Mouse (Mus musculus) cerebellum, adult 11-12 months (tissue): ENCODE measurements around the gene Fam19a2.

ENCODE experiments used
- DNase-seq: peaks from one replicate; pipeline ENCODE4 v3.0.0; 2022

Fam19a2 gene

DNA sequence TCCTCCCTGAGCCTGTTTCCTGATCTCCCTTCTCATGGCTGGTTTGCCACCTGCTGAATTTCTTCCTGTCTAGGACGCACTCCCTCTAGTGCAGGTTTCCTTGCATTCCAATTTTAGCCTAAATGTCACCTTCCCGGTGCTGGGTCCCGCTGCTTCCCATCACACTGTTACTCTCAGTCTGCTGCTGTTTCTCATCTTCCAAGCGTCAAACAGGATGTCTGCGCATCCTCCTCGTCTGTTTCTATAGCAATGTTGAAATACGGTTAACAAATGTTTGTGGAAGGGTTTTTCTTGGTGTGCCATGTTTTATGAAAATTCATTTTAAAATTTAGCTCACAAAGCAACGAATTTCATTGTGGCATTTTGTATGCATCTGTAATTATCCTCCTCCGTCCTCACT, 131.6 kb downstream of the Fam19a2 start:
- DNase-seq, result no peak

DNA sequence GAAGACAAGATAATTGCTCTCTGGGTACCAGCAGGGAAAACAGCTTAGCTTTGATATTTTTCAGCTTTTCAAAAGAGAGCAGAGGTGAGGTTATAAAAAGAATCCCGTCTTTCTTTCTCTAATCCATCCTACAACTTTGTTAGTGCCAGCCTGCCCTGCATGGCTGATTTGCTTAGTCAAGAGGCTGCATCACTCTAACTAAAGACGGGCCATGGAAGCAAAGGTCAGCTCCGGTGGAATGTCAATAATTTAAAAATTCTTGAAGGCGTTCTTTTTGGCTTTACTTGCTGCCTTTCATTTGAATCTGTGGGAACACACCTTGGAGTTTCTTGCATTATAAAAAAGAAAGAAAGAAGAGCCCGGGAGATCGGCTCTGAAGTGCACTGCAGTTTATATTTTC, 134.3 kb downstream of the Fam19a2 start:
- DNase-seq, result no peak

DNA sequence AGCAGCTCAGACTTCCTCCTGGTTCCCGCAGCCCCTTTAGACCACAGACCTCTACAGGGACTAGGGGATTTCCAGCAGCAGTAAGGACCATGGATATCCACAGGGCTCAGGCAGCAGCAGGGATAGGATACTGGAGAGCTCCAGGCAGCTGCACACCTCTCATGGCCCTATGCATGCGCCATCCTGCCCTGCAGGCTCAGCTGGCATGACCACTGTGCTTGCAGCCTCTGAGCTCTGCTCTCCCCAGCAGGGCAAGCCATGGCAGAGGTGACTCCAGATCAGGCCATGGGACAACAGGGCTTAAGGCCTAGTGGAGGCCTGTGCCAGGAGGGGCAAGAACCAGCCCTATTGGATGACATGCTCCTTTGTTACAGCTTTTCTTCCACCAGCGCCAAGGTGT, 137.4 kb downstream of the Fam19a2 start:
- DNase-seq, result no peak

DNA sequence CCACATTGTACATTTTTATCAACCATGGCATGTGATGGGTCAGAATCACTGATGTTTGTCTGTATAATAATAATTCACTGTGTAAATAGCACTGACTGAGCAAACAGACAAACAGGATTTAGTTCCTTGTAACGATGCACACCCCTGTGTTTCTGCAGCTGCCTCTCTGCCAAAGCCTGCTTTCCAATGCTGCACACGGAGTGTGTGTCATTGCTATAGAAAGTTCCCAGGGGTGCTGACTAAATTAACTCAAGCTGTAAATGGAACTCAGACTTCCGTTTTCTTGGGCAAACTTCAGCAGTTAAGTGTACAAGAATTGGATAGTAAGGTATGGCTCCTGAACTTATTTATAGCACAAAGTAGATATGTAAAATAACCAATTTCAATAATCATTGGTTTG, 138.7 kb downstream of the Fam19a2 start:
- DNase-seq, result no peak

DNA sequence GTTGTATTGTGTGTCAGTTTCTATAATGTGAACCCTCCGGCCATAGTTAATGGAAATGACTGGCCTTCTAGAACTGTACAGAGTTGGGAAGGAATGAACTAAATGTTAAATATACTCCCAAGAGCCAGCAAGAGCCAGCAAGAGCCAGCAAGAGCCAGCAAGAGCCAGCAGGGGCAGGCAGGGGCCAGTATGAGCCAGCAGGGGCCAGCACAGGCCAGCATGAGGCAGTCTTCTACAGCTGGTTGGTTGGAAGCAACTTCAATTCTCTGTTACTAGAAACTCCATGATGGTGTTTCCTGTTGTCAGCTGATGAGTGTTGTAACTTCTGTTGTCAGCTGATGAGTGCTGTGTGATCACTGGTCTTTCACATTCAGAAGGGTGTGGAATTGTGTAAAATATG, 151.2 kb downstream of the Fam19a2 start:
- no peak for DNase-seq

DNA sequence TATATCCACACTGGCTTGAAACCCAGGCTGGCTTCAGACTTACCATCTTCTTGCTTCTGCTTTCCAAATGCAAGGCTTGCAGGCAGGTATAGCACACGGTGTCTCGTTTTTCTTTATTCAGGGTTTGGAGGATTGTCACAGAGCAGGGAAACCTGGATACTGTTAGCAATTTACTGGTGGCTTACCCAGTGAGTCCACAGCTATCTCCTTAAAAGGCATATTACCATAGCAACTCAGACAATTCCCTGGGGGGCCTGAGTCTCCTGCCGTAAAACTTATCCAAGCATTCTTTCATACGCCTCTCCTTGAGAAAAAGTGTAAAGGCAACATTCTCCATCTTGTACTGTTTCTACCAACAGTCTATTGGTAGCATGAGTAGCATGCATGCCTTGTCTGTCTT, 152.2 kb downstream of the Fam19a2 start:
- no peak for DNase-seq

DNA sequence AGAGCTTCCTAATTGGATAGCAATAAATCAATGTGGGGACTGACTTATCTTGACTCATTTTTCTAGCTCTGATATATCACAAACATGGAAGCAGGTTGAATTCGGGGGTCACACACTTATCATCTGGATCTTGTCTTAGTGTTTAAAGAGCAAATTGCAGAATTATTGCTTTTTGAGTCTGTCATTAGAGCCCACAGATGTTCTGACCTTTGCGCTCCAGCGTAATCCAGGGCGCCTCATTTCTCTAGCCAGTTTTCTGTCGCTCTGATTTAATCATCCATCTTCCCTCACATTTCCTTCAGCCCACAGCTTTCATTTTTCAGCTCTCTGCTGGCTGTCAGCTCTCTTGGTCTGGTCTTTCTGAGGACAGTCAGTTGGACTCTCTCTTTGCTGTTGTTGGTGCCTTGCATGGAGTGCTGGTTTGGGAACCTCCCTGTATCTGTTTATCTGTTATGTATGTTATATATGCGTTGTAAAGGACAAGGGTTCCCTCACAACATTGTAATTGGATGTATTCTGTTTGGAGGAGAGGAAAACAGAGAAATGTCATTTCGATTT, 154.9 kb downstream of the Fam19a2 start:
- DNase-seq, result no peak

DNA sequence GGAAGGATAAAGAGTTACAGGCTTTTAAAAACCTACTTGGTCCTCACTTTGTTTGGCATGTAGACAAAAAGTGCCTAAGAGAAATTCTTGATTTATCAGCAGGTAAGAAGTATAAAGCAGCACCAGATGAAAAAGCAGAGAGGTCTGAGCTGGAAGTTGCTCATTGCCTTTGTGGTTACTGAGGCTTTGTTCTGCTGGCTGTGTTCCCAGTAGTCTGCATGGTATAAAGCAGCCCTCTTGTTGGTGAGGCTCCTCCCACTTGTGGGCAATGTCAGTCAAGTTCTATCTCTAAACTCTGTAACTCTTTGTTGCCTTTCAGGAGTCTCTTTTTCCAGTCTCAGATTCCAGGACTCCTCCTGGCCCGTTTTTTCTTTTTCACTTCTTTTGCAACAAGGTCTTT, 156.5 kb downstream of the Fam19a2 start:
- no peak for DNase-seq

DNA sequence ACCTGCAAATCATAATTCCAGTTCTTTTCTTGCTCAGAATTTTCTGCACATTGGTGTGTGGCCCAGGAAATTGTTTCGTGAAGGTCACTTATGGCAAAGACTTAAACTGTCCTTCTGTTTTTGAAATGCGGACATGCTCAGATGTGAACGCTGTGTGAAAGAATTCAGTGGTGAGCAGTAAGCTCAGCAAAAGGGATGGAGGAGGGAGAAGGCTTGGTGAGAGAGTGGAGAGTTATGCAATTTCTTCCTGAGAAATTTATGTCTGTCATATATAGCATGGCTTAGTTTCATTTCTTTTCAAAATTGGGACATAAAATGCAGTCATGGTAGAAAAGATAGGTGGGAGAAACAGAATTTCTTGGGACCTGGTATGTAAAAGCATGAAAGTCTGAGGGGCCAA, 160.7 kb downstream of the Fam19a2 start:
- no peak for DNase-seq

DNA sequence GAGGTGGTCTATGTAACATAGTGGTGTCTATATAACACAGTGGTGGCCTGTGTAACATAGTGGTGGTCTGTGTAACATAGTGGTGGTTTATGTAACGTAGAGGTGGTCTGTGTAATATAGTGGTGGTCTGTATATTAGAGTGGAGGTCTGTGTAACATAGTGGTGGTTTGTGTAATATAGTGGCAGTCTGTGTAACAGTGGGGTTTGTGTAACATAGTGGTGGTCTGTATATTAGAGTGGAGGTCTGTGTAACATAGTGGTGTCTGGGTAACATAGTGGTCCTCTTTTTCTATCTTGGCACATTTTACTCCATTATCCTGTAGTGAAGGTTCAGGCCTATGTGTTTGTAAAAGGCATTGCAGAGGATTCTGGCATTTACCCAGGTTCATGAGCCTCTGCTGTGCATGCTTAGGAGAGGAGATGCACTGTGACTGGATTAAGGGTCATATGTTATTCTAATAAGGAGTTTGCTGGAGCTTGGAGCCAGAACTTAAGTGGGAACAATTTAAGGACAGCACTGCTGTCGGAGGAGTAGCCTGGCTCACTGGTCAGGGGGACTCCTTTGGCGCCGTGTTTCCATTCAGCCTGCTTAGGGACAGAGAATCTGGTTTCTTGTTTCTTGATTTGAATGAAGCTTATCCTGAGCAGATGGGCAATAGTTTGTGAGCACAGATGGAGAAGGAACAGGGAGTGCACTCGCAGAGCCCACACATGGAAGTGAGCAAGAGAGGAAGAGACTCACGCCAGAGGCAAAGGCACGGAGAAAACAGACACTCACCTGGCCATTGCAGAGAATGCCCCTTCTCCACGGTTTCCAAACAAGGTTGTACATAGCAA, 162.9 kb downstream of the Fam19a2 start:
- DNase-seq, result peak; percentile 31

DNA sequence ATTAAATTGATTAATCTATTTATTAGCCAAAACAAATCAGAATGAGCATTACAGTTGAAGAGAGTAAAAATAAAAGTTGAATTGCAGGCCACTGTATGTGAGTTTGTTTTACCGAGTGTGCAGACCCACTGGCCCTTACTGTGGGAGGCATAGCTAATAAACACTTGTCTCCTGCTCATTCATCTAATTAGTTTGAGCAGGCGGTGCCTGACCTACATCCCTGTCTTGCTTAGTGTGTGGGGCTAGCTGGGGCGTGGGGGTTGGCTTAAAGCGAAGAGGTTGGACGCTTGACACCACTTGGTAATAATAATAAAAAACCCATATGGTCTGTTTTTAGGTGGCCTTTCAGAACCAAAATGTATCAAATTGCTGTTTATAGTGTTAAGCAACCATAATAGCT, 167.8 kb downstream of the Fam19a2 start:
- no peak for DNase-seq

DNA sequence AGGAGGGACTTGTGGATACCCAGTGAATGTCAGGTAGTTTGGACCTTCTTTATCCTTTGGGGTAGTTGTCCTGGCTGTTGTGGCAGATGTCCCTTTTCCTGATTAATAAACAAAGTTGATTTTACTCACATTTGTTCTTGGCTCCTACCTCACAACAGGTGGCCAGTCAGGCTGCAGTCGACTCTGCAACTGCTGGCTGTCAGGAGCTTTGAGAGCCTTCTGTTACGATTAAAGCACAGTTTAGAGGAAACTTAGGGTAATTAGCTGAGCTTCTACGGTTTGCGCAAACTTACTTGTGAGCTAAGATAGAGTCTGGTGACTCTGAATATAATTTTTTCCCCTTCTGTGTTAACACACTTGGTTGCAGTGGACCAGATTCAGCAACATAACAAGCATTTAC, 173.8 kb downstream of the Fam19a2 start:
- DNase-seq, result no peak

DNA sequence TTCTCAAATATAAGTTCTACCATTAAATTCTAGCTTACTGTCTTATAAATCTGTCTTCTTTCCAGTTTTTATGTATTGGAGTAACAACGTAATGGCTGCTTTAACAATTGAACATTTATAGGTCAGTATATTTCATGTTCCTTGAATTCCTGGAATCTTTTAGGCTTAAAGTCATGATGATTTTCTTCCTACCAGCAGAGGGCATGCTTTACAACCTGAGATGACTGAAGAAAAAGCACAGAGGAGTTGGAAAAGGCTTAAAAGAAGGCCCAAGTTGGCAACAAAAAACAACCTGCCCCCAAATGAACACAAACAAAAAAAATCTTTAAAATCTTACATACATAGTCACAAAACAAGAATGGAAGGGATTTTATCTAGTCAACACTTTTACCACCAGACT, 193.0 kb downstream of the Fam19a2 start:
- DNase-seq, result no peak

DNA sequence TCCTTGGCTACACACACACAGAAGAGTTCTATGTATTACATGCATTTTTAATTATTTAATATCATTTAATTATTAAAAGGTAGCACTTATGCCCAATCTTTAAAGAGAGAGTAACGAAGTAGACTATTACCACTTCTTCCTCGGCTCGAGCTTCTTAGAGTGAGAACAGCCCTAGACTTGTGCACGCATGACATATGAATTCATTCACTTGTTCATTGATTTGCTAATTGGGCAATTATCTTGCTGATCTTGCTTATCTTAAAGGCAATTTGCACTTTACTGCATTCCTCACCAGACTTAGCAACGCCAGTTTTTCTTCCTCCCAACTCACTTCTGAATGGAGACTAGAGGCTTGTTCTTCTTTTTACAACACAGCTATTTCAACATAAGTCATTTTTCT, 196.7 kb downstream of the Fam19a2 start:
- no peak for DNase-seq

DNA sequence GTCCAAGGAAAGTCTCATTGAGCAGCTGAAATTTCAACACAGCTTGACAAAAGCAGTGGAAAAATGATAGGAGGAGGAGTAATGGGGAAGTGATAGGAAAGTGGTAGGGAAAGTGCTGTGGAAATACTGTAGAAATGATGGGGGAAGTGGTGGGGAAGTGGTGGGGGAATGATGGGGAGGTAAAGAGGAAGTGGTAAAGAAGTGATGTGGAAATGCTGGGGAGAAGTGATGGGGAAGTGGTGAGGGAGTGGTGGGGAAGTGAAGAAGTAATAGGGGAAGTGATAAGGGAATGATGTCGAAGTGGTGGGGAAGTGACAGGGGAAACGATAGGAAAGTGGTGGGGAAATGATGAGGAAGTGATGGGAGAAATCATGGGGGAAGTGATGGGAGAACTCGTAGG, 198.5 kb downstream of the Fam19a2 start:
- DNase-seq, result no peak

DNA sequence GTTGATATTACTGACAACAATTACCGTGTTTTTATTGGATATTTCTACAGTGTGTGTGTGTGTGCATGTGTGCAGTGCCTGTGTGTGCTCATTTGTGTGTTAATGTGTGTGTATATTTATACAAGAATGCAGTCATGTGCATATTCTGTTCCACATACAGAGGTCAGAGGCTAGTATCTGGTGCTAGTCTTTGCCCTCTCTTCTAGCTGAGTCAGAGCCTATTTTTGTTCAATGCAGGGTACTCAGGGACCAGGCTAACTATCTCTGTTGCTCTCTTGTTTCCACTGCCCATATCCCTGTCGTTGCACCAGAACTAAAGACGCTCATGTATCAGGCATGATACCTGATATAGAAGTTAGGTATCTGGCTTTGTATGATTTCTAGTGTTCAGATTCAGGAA, 251.0 kb downstream of the Fam19a2 start:
- no peak for DNase-seq

DNA sequence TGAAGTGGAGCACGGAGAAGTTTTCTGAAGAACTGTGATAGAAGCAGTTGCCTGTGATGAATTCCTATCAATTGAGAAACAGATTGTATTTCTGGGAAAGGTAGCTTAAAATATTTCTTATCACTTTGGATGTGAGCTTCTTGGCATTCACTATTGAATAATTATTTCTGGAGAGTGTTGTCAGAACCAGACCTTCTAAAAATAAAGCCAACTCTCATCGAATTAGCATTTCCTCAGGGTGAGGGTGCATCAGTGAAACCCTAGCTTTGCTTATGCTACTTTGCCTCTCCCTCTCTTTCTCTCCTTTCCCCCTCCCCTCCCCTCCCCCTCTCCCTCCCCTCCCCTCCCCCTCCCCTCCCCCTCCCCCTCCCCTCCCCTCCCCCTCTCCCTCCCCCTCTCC, 256.8 kb downstream of the Fam19a2 start:
- DNase-seq, result no peak

DNA sequence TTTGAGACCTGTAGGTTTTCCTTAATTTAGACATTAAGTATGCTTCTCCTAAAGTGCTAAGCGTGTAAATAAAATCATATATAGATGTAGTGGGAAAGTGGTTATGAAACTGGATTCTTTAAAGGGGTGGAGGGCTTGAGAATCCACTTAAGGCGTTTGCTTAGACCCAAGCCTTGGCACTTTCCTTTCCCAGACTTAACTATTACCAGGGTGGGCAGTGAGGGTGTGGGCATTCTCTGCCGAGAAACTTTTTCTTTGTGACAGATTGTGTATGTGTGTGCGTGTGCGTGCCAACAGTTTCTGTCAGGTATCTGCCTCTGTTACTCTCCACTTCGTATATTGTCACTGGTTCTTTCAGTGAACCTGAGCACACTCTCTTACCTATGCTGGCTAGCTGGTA, 257.4 kb downstream of the Fam19a2 start:
- DNase-seq, result no peak

DNA sequence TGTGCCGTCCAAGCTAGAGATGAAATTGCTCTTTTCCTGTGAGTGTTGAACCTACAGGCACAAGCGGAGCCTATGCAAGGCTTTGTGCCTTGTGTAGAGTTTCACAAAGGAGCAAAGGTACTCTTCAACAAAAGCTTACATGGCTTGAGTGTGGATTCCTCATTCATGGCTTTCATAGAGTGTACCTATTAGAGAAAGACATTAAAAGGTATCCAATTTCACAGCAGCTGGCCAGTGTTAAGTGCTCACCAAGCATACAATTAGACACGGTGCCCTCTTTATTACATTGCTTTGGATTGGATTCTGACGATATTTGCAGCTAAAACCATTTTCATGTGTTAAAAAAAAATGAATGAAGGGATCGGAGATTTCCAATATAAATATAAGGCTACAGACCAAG, 261.6 kb downstream of the Fam19a2 start:
- no peak for DNase-seq

DNA sequence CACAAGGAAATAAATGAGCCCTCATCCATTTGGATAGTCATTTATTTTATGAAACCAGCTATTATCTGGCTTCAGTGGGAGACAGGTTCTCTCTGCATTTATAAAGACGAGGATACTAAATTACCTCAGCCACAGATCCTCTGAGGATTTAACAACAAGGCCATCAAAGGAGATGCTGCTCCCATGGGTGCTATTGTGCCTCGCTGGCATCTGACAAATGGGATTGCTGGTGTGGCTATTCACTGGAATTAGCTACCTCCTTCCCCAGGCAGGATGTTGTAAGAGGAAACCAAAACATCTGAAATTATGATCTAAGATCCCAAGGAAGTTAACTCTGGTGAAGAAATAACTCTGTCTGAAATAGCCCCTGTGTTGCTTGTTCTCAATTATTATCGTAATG, 262.3 kb downstream of the Fam19a2 start:
- DNase-seq, result no peak

DNA sequence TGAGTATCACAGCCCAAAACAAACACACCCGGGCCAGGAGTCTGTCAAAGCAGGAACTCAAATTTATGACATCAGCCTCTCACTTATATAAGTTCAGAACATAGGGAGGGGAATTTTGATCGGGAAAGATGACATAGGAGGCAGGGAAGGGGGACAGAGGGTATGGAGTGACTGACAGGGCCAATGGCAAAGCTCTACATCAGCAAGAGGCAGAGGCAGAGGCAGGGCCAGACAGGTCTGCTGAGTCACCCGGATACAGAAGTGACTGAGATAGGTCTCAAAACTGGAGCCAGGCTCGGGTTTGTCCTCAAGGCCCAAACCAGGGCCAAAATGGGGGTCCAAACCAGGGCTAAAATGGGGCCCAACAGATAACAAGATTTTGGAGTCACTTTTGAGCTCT, 272.3 kb downstream of the Fam19a2 start:
- DNase-seq, result no peak

DNA sequence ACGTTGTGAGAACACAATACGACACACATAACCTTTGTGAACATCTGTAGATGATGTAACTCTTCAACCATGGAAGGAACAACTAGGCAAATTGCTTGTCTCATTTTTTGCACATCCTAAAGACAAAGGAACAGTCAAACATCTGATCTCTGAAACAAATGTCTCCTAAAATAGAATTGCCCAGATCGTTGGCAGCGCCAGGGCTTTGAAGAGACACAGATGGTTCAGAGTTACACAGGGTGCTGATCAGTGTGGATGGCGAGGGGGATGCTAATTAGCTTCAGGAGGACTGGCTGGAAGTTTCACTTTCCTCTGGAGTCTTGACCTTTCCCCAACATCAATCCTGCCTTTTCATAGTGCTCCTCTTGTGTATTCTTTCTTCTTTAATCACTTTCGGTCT, 284.6 kb downstream of the Fam19a2 start:
- DNase-seq, result no peak

DNA sequence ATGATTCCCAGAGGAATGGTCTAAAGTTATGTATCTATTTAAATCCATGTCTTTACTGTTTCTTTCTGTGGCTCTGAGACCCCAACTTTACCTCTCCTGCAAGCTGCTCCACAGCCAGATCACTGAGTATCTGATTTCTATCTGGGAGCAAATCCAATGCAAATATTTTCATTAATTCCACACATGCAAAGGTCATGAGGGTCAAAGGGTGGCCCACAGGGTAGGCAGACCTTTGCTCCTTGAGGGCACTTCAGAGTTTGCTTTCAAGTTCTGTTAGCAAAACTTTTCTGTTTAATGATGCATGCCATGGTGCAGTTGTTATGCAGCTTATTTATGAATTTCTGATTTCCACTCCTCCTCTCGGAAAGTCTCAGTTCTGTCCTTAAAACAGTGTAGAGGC, 303.9 kb downstream of the Fam19a2 start:
- no peak for DNase-seq

DNA sequence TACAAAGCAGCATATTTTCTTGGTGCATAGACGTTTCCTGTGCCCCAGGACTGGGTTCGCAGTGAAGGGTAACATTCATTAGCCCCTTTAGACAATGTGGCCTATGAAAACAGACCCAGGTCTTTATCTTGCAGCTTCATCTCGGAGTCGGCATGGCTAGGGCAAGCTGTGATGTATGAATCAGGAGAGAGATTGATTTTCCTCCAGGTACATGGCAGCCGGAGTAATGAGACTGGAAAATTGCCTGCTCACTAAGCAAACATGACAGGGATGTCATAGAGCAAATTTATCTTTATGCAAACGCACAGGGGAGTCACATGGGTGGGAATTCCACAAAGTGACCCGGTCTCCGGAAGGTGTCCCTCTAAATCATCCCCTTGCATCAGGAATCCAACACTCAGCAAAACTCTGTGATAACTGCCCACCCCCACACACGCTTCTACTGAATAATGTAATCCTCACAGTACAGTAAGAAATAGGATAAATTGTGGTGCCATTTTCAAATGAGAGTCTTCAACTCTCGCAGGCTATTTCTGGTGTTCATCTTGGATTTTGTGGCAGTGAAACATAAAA, 306.9 kb downstream of the Fam19a2 start:
- no peak for DNase-seq
